Mouse (Mus musculus) liver, adult 2 months (tissue): ENCODE data around the gene Dctd. TPM values are rescaled to one million over a fixed set of nuclear protein-coding genes. Genes with fewer than 3 reads are reported as not detected.

ENCODE experiments used
- DNase-seq: peaks from one replicate; pipeline ENCODE4 v3.0.0-alpha.2; 2011; ENCODE audit warnings: low read depth, low spot score; ENCODE audit errors: extremely low read depth
- H3K27ac ChIP-seq: fragments of 200-500 bp; replicated peaks from 2 replicates; pipeline ENCODE4 v1.5.1; 2012; ENCODE audit warnings: low read depth, mild to moderate bottlenecking, control low read depth, inconsistent platforms, low read length; ENCODE audit not compliant: insufficient read depth
- H3K27me3 ChIP-seq: fragments of 200-500 bp; 2 replicates; pipeline ENCODE4 v1.6.1; 2012; ENCODE audit warnings: mild to moderate bottlenecking, moderate library complexity, low read length, inconsistent platforms; ENCODE audit not compliant: control insufficient read depth, insufficient read depth
- H3K36me3 ChIP-seq: fragments of 200-500 bp; 2 replicates; pipeline ENCODE4 v1.6.1; 2012; ENCODE audit warnings: low read length, inconsistent platforms; ENCODE audit not compliant: control insufficient read depth, insufficient read depth
- H3K4me1 ChIP-seq: fragments of 200-500 bp; 2 replicates; pipeline ENCODE4 v1.6.1; 2011; ENCODE audit warnings: low read length; ENCODE audit not compliant: control insufficient read depth, insufficient read depth
- H3K4me3 ChIP-seq: fragments of 200-500 bp; 2 replicates; pipeline ENCODE4 v1.5.1; 2011; ENCODE audit warnings: low read depth, mild to moderate bottlenecking, control low read depth, low read length, moderate library complexity; ENCODE audit not compliant: insufficient read depth
- H3K79me2 ChIP-seq: fragments of 200-500 bp; 2 replicates; pipeline ENCODE4 v1.6.1; 2012; ENCODE audit warnings: inconsistent platforms, mild to moderate bottlenecking, low read length, moderate library complexity; ENCODE audit not compliant: control insufficient read depth, insufficient read depth
- H3K9ac ChIP-seq: fragments of 200-500 bp; 2 replicates; pipeline ENCODE4 v1.6.1; 2012; ENCODE audit warnings: low read depth, mild to moderate bottlenecking, control low read depth, inconsistent platforms, low read length
- CTCF ChIP-seq: fragments of 200-500 bp; IDR thresholded peaks from 2 replicates; pipeline ENCODE4 v1.5.1; 2011; ENCODE audit warnings: low read depth, low read length, control low read depth
- POLR2A ChIP-seq: fragments of 200-500 bp; IDR thresholded peaks from 2 replicates; pipeline ENCODE4 v1.6.1; 2011; ENCODE audit warnings: low read length, control low read depth; ENCODE audit not compliant: insufficient read depth; ENCODE audit errors: extremely low read depth
- WGBS: fragments of 180-500 bp; shearing (Covaris S2); methylation state at CpG from one replicate; pipeline ENCODE4 v1.1.7; 2018; 5-methylcytosine and 5-hydroxymethylcytosine counted together
- polyA plus RNA-seq: library from polyadenylated mRNA; depleted of rRNA; stranded (reverse); fragments of >200 nt; gene quantifications from 2 replicates; pipeline ENCODE4 v1.2.3, GENCODE M21; 2012; rRNA removed
- total RNA-seq: library from RNA; depleted of rRNA; stranded (reverse); fragments of >200 nt; gene quantifications from 2 replicates; pipeline ENCODE4 v1.2.3, GENCODE M21; 2014; rRNA removed

Gene Dctd
- total and polyA plus RNA-seq, 2 experiments, result 0.09 to 0.35 TPM

DNA sequence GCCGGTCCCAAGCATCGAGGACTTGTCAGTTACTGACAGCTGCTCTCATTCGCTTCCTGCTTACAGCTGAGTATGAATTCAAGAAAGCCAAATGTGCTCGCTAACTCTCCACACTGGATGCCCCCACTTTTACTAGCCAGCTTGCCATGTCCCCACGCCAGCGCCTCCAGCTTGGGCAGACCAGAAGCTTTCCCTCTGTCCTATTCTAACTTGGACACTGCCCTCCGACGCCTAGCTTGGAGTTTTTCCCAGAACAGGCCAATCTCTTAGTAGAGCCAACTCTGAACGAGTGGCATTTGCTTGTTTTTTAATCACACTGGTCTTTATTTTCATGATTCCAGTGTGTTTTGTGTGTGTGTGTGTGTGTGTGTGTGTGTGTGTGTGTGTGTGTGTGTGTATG lies 100.3 kb downstream of the Dctd start:
- H3K36me3 ChIP-seq, result no peaks in the 10 kb centered on the region
- TF ChIP-seq CTCF (no peak), POLR2A (no peak)
- no peaks in the 10 kb centered on the region for H3K4me1 ChIP-seq
- no peaks in the 10 kb centered on the region for H3K79me2 ChIP-seq
- no peak overlapping the region for H3K4me3 ChIP-seq
- H3K9ac ChIP-seq, result no peak overlapping the region
- 92% methylated on average over 9 of the region's 9 CpGs for WGBS
- no peak for DNase-seq
- H3K27ac ChIP-seq, result no peak overlapping the region
- no peaks in the 10 kb centered on the region for H3K27me3 ChIP-seq

DNA sequence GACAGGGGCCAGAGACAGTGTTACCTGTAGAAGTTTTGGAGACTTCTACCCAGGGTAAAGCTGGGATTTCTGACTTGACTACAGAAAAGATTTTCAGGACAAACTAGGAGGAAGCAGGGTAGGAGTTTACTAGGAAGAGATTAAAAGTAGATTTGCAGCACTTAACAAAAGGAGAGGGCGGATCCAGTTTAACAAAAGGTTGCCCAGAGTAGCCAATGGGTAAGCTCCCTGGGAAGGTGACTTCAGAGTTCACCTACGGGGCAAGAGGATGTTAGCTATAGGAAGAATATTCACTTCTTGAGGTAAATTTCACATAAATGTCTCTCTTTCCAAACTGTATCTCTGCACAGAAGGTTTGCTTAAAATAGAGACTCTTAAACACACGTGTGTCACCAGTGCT lies 103.7 kb downstream of the Dctd start:
- Histone ChIP-seq H3K79me2 (no peaks in the 10 kb centered on the region), H3K4me3 (no peak overlapping the region), H3K9ac (no peak overlapping the region), H3K27ac (no peak overlapping the region), H3K27me3 (no peaks in the 10 kb centered on the region), H3K4me1 (no peaks in the 10 kb centered on the region), H3K36me3 (no peaks in the 10 kb centered on the region)
- WGBS, result 68% methylated on average over 3 of the region's 3 CpGs
- DNase-seq, result no peak
- no peak for TF ChIP-seq CTCF
- no peak for TF ChIP-seq POLR2A

Other genes with a start within 250 kb of the Dctd start
- 3.7 and 3.9 TPM in 2 replicates for gene Wwc2, start 108.2 kb upstream of the Dctd start, total RNA-seq
- gene Wwc2, start 108.2 kb upstream of the Dctd start, polyA plus RNA-seq, result 2.2 and 2.3 TPM in 2 replicates